In the genomic region with DNA sequence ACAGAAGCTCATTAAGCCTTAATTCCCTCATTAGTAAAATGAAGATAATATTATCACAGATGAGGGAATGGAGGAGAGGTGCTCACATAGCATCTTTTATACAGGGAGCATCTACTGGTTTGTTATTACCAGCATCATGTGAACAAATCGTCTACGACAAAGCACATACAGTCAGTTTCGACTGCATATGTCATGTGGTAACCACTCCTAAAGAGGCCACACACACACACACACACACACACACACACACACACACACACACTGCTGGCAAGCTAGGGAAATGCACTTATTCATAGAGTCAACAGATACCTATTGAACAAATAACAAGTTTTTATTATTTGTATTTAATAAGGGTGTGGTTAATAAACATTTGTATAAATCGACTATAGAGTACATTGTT, we compare ENCODE assay signal across 30 mouse cellular contexts.
"Had no signal": no experiment of that assay in that cellular context is flagged by ENCODE, and none has a peak within 500 bp of the region (broad histone marks: within the 10 kb centered on the region; RNA-seq: fewer than 3 reads in every experiment).

No protein-coding gene starts in this region.

- H3K4me1 ChIP-seq: limb, embryonic 10.5 days; liver, embryonic 12.5 days; liver, embryonic 13.5 days; liver, embryonic 15.5 days; lung, embryonic 15.5 days; megakaryocyte, embryonic 14.5 days; midbrain, embryonic 12.5 days; midbrain, embryonic 13.5 days; midbrain, embryonic 15.5 days had no signal

- H3K36me3 ChIP-seq: limb, embryonic 10.5 days; limb, embryonic 12.5 days; limb, embryonic 13.5 days; limb, embryonic 15.5 days; liver, embryonic 12.5 days; liver, embryonic 13.5 days; liver, embryonic 15.5 days; lung, embryonic 15.5 days; midbrain, embryonic 10.5 days; midbrain, embryonic 12.5 days; midbrain, embryonic 13.5 days; midbrain, embryonic 15.5 days had no signal

- DNase-seq: left cerebral cortex, postnatal 4 days; liver; liver, embryonic 13.5 days; liver, postnatal 0 days; lung, adult 18-20 months; lung, adult 2 months; lung, embryonic 14.5 days; lung, postnatal 10 days; lung, postnatal 14 days; lung, postnatal 36 days; lung, postnatal 4 days; midbrain, embryonic 14.5 days had no signal

- H3K9me3 ChIP-seq: limb, embryonic 10.5 days; limb, embryonic 13.5 days; limb, embryonic 15.5 days; liver, embryonic 12.5 days; liver, embryonic 13.5 days; liver, embryonic 15.5 days; lung, embryonic 15.5 days; midbrain, embryonic 10.5 days; midbrain, embryonic 12.5 days; midbrain, embryonic 13.5 days; midbrain, embryonic 15.5 days had no signal

- H3K9ac ChIP-seq: limb, embryonic 12.5 days; limb, embryonic 13.5 days; limb, embryonic 15.5 days; liver, embryonic 12.5 days; liver, embryonic 13.5 days; liver, embryonic 14.5 days; liver, embryonic 15.5 days; liver, postnatal 0 days; lung, embryonic 14.5 days; lung, embryonic 15.5 days; midbrain, embryonic 12.5 days; midbrain, embryonic 13.5 days; midbrain, embryonic 15.5 days had no signal

- H3K4me2 ChIP-seq: limb, embryonic 12.5 days; limb, embryonic 13.5 days; limb, embryonic 15.5 days; liver, embryonic 11.5 days; liver, embryonic 12.5 days; liver, embryonic 13.5 days; liver, embryonic 15.5 days; lung, embryonic 14.5 days; lung, embryonic 15.5 days; midbrain, embryonic 12.5 days; midbrain, embryonic 13.5 days; midbrain, embryonic 15.5 days had no signal

- H3K27me3 ChIP-seq: limb, embryonic 12.5 days; limb, embryonic 13.5 days; limb, embryonic 15.5 days; liver, embryonic 12.5 days; liver, embryonic 13.5 days; liver, embryonic 15.5 days; lung, embryonic 15.5 days; megakaryocyte, embryonic 14.5 days; midbrain, embryonic 12.5 days; midbrain, embryonic 13.5 days; midbrain, embryonic 15.5 days had no signal

- ATAC-seq: liver, embryonic 12.5 days; liver, postnatal 0 days; lung, postnatal 0 days; midbrain, embryonic 13.5 days; midbrain, embryonic 15.5 days had no signal

- H3K4me3 ChIP-seq: left cerebral cortex, adult 2 months; limb, embryonic 10.5 days; limb, embryonic 12.5 days; limb, embryonic 13.5 days; limb, embryonic 15.5 days; liver, embryonic 12.5 days; liver, embryonic 13.5 days; liver, embryonic 15.5 days; lung, embryonic 15.5 days; megakaryocyte, embryonic 14.5 days; midbrain, embryonic 10.5 days; midbrain, embryonic 12.5 days; midbrain, embryonic 13.5 days; midbrain, embryonic 15.5 days; myocyte had no signal

- H3K27ac ChIP-seq: left cerebral cortex, adult 2 months; limb, embryonic 10.5 days; limb, embryonic 12.5 days; limb, embryonic 13.5 days; limb, embryonic 15.5 days; liver, embryonic 12.5 days; liver, embryonic 13.5 days; liver, embryonic 14.5 days; liver, embryonic 15.5 days; lung, embryonic 15.5 days; macrophage; midbrain, embryonic 10.5 days; midbrain, embryonic 12.5 days; midbrain, embryonic 13.5 days; midbrain, embryonic 15.5 days had no signal
